Mouse (Mus musculus) cerebellum, adult 2 months (tissue): ENCODE measurements around the gene Bank1.

Source experiments
- CTCF ChIP-seq: fragments of 200-500 bp; IDR thresholded peaks from 2 replicates; pipeline ENCODE4 v1.5.1; 2011; ENCODE audit warnings: low read depth, mild to moderate bottlenecking, control low read depth, low read length, moderate library complexity, borderline replicate concordance; ENCODE audit not compliant: insufficient read depth
- POLR2A ChIP-seq: fragments of 200-500 bp; IDR thresholded peaks from 2 replicates; pipeline ENCODE4 v1.6.1; 2011; ENCODE audit warnings: low read length, control low read depth, borderline replicate concordance; ENCODE audit not compliant: insufficient read depth

DNA sequence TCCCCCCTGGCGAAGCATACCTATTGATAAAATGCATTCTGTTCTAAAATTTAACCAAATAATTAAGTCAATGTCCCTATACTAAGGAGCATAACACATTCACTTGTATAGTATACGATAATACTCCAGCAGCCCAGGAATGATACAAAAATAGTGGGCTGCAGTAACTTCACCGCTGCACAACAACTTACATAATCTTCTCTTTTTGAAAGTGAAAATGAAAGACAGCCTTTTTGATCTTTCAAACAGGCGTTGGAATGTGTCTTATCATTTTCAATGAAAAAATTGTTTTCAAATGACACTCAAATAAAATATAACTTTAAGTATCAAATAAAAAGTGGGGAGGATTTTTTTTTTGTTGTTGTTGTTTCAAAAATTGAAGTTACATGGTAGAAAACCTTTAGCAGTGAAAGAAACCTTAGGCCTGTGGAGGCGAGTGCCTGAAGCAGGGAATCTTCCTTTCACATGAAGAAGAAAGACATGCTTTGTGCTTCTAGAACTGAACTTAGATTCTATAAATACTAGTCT lies 224.8 kb downstream of the Bank1 start:
- no peak for TF ChIP-seq POLR2A
- TF ChIP-seq CTCF: no peak
